Mouse (Mus musculus) kidney, postnatal 36 days (tissue): ENCODE data around the gene S1pr5.
"Not testable (repeated sequence)": the region's sequence is repeated elsewhere in the genome, so short reads cannot be mapped to it uniquely, and the experiment has no call there.

Experiments
- DNase-seq, 2 experiments: peaks; one replicate each; pipeline ENCODE4 v3.0.0; 2021 to 2022; ENCODE audit warnings: mixed read lengths in 2 of 2

S1pr5 gene

DNA sequence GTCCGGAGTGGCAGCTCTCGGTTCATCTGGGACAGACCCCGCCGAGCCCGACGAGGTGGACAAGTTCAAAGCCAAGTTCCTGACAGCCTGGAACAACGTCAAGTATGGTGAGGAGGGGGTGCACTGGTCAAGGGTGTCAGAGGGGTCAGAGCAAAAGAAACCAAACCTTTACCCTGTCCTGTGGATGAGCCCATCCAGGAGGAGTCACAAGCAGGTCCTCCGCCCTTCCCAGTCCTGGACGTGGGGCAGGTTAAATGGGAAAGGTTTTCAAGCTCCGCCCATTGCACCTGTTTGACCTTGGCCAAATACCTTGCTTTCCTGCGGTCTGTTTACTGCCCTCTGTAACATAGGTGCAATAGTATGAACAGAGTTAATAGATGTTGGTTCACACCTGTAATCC, 17.4 kb upstream of the S1pr5 start:
- DNase-seq, result peak; percentile 73 to 78

- DNase-seq, result peak; percentile 98 to 99
Measured at GRCm38 (mm10) chr9:21265000-21265561, 16.8 kb upstream of the S1pr5 start, which contains the start of gene Atg4d. TSS of gene Atg4d (plus strand) at chr9:21265293.

DNA sequence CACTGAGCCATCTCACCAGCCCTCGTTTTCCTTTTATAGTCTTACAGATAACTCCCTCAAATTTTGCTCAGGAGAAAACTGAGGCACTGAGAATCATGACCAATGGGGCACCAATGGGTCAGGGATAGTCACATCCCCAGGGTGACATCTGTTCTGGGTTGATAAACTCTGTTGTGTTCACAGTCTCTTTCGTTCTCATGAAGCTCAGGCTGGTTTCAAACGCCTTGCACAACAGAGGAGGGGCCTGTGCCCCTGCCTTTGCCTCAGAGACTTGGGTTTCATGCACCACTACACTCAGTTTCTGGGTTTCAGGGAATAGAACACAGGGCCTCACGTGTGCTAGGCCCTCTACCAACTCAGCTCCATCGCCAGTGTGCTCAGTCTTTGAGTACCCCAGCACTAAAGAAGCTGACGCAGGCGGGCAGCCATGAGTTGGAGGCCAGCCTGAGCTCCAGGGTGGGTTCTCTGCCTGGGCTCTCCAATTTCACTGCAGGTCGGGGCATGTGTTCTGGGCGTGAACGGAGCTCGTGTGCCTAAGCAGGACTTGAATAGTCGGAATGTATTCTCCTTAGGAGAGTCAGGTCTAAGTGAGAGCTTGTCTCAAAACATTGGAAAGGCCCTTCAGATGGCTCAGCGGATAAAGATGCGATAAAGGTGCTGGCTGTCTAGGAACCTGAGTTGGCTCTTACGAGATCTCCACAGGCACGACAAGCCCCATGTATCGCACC, 16.2 kb upstream of the S1pr5 start:
- no peak for DNase-seq

GRCm38 (mm10) chr9:21261831-21262230, 13.6 kb upstream of the S1pr5 start:
- no peak for DNase-seq

DNA sequence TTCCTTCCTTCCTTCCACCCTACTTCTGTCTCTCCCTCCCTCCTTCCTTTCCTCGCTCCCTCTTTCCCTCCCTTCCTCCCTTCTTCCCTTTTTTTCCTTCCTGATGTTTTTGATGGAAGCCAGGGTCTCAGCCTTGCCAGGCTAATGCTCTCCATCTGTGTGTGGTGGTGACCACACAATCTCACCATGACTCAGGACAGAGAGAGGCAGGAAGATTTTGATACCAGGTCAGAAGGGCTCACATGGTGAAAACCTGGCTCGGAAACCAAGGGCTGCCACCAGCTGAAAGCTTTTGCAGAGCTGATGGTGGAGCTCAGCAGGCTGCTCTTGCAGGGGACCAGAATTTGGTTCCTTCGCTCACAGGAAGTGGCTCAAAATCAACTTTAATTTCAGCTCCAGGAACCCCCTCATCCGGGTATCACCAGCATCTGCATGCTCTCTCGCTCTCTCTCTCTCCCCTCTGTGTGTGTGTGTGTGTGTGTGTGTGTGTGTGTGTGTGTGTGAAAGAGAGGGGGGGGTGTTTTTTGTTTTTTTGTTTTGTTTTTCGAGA, 12.3 kb upstream of the S1pr5 start:
- DNase-seq, result no peak

DNA sequence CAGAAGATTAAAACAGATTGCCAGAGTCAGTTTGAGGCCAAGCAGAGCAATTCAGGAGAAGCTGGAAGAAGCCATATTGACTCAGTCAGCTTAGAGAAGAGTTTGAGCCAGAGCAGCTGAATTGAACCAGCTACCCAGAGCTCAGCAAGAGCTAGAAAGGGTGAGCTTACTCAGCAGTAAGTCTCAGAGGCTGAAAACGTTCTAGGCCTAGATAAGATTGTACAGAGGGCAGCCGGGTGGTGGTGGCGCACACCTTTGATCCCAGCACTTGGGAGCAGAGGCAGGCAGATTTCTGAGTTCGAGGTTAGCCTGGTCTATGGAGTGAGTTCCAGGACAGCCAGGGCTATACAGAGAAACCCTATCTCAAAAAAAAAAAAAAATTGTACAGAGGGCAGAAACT, 8.1 kb upstream of the S1pr5 start:
- DNase-seq, result not testable (repeated sequence)

GRCm38 (mm10) chr9:21254690-21255089, 6.4 kb upstream of the S1pr5 start:
- no peak for DNase-seq

GRCm38 (mm10) chr9:21251116-21251735, 3.0 kb upstream of the S1pr5 start:
- DNase-seq, result no peak

DNA sequence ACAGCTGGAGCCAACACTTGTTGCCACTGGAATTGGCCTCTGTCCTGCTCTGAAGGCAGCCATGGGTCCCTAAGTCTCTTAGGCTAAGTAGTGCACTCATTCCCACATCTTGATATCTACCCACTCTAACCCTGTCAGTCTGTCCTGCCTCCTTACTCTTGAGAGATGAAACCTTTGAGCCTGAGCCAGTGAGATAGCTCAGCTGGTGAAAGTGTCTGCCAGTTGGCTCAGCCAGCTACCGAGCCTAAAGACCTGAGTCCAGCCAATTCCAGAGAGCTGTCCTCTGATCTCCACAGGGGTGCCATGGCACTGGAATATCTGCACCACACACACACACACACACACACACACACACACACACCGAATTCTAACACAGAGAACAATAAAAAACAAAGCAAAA, 2.3 kb upstream of the S1pr5 start:
- no peak for DNase-seq

DNA sequence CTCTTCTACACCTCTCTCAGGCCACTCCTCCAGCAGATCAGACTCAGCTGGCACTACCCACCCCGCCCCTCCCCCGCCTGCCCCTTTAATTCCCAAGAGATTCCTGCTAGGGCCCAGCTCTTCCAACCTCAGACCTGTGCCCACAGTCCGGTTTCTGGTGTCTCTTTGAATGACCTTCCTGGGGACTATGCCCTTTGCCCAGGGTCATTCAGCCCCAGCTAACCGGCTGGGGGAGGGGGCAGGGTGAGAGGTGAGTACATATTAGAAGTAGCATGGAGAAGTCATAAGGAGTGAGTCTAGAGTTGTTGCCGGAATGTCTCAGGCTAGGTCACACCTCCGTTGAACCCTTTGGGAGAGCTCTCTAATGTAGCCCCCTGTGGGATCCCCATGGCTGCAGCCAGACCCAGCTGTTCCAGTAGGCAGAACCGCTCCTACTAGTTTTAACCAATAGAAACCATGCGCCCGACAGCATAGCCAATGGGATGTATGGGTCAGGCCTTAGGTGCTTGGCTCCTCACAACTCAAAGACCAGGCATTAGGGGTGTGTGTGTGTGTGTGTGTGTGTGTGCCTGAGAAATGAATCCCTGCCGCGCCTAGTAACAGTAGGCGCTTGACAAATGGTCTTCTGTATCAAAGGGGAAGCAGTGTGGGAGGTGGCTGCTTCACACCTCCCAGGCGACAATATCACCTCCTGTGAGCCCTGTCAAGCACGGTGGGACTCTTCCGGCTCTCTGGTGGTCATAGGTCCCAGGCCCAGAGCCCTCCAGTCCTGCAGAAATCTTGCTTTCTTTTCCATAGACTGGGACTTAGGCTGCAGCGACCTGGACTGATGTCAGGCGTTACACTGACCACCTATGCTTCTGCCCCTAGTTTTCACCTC, 1.6 kb upstream of the S1pr5 start:
- DNase-seq, result no peak

GRCm38 (mm10) chr9:21246342-21246741, 1.9 kb downstream of the S1pr5 start:
- no peak for DNase-seq

GRCm38 (mm10) chr9:21245113-21245487, 3.1 kb downstream of the S1pr5 start:
- no peak for DNase-seq

GRCm38 (mm10) chr9:21244428-21245112, 3.7 kb downstream of the S1pr5 start:
- DNase-seq, result peak in 1 of 2 experiments; percentile 47

DNA sequence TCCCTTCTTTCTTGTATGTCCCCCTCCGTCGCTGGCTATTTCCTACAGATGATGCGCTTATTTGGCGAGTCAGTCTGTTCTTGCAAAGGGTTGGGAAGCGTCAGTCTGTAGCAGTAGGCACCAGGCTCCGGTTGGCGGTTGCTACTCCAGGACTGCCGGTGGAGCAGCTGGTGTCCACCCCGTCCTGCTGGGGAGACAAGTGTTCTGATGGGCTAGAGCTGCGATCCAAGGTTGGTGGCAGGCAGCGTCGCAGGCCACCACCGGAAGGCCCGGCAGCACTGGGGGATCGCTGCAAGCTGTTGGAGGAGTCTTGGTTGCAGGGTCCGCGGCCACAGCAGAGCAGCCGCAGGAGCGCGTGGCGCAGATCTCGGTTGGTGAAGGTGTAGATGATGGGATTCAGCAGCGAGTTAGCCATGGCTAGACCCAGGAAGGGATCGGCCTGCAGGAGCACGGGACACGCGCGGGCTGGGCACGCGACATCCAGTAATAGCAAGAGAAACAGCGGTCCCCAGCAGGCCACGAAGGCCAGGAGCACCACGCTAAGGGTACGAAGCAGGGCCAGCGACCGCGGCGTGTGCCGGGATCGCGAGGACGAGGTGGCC, 4.3 kb downstream of the S1pr5 start:
- DNase-seq, result no peak

- DNase-seq, result peak; percentile 89 to 93
Measured at GRCm38 (mm10) chr9:21241343-21241742, 6.9 kb downstream of the S1pr5 start.

GRCm38 (mm10) chr9:21239465-21239848, 8.8 kb downstream of the S1pr5 start:
- DNase-seq, result no peak

- DNase-seq, result peak; percentile 82 to 91
Measured at GRCm38 (mm10) chr9:21238733-21239464, 9.3 kb downstream of the S1pr5 start, which contains the start of gene Keap1. TSS of gene Keap1 (minus strand) at chr9:21239361.

- peak in 1 of 2 experiments; percentile 43 for DNase-seq
Measured at GRCm38 (mm10) chr9:21238004-21238732, 10.1 kb downstream of the S1pr5 start.

DNA sequence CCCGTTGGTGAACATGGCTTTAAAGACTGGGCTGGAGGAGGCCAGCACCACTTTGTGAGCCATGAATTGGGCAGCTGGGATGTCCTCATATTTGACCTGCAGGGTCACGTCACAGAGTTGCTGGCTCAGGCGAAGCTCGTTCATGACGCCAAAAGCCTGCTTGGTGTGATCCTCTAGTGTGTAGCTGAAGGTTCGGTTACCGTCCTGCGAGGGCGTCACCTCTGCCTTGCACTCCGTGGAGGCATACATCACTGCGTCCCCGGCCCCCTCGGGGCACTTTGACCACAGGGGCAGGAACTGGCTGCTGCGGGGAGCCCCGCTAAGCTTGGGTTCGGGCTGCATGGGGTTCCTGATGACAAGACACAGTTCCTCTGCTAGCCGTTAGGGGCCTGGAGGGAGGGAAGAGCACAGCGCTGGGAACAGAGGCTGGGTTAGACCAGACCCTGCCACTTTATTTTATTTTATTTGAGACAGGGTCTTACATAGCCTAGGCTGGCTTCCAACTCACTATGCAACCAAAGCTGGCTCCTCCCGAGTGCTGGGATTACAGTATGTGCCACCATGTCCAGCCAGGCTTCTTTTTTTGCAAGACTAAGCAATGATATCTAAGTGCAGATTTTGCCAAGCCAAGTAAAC, 10.8 kb downstream of the S1pr5 start:
- peak in 1 of 2 experiments; percentile 34 for DNase-seq

DNA sequence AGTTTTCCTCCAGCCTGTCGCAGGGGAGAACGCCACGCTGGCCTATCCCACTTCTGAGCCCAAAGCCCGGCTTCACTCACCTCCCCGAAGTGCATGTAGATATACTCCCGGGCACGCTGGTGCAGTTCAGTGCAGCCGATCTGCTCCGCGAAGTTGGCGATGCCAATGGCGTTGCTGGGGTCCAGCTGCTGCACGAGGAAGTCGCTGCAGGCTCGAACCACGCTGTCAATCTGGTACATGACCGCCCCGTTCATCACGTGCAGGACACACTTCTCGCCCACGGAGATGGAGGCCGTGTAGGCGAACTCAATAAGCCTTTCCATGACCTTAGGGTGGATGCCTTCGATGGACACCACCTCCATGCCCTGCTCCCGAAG, 11.3 kb downstream of the S1pr5 start:
- DNase-seq, result peak in 1 of 2 experiments; percentile 17
